Mouse (Mus musculus) lung, adult 2 months (tissue): Measurements from ENCODE around the gene Zbtb8os.

Experiments
- CTCF ChIP-seq: fragments of 200-500 bp; IDR thresholded peaks from 2 replicates; pipeline ENCODE4 v1.5.1; 2011; ENCODE audit warnings: mild to moderate bottlenecking, low read length, control low read depth; ENCODE audit not compliant: insufficient read depth
- POLR2A ChIP-seq: fragments of 200-500 bp; IDR thresholded peaks from 2 replicates; pipeline ENCODE4 v1.6.1; 2011; ENCODE audit warnings: low read depth, mild to moderate bottlenecking, control low read depth, low read length, borderline replicate concordance; ENCODE audit errors: extremely low read depth

- no peak for TF ChIP-seq POLR2A
- TF ChIP-seq CTCF = no peak
Observed at GRCm38 (mm10) chr4:129357613-129358163, 22.2 kb downstream of the Zbtb8os start.
